Mouse (Mus musculus) limb, embryonic 10.5 days (tissue): ENCODE results near the gene Gm6525. TPM values are rescaled to one million over a fixed set of nuclear protein-coding genes. Genes with fewer than 3 reads are reported as not detected.
A peak's percentile ranks its signal among the peaks of the same experiment; 100 is the strongest.

Source experiments
- DNase-seq: peaks from one replicate; pipeline ENCODE4 v3.0.0-alpha.2; 2017; ENCODE audit warnings: low spot score
- H3K27ac ChIP-seq: fragments of 300-500 bp; sonication (generic); 2 replicates; pipeline ENCODE4 v1.5.1; 2016; ENCODE audit warnings: mild to moderate bottlenecking
- H3K27me3 ChIP-seq: fragments of 300-500 bp; sonication (generic); 2 replicates; pipeline ENCODE4 v1.6.1; 2016; ENCODE audit warnings: low read depth, mild to moderate bottlenecking; ENCODE audit not compliant: poor library complexity, severe bottlenecking
- H3K36me3 ChIP-seq: fragments of 300-500 bp; sonication (generic); 2 replicates; pipeline ENCODE4 v1.6.1; 2016; ENCODE audit warnings: mild to moderate bottlenecking, moderate library complexity
- H3K4me1 ChIP-seq: fragments of 300-500 bp; sonication (generic); 2 replicates; pipeline ENCODE4 v1.6.1; 2016
- H3K4me3 ChIP-seq: fragments of 300-500 bp; sonication (generic); 2 replicates; pipeline ENCODE4 v1.5.1; 2016; ENCODE audit warnings: mild to moderate bottlenecking, moderate library complexity
- H3K9me3 ChIP-seq: fragments of 300-500 bp; sonication (generic); replicated peaks from 2 replicates; pipeline ENCODE4 v1.6.1; 2016; ENCODE audit warnings: mild to moderate bottlenecking
- WGBS: fragments of 180-500 bp; shearing (Covaris S2); methylation state at CpG from one replicate; pipeline ENCODE4 v1.1.7; 2016; 5-methylcytosine and 5-hydroxymethylcytosine counted together
- polyA plus RNA-seq: library from polyadenylated mRNA; unstranded; fragments of >200 nt; fragmentation: Nextera tagmentation; extraction: Ambion mirVana; gene quantifications from 2 replicates; pipeline ENCODE4 v1.2.1, GENCODE M21; 2016

Gm6525 gene
- polyA plus RNA-seq, 1 experiment from 2014 or later, result 0.60 TPM

DNA sequence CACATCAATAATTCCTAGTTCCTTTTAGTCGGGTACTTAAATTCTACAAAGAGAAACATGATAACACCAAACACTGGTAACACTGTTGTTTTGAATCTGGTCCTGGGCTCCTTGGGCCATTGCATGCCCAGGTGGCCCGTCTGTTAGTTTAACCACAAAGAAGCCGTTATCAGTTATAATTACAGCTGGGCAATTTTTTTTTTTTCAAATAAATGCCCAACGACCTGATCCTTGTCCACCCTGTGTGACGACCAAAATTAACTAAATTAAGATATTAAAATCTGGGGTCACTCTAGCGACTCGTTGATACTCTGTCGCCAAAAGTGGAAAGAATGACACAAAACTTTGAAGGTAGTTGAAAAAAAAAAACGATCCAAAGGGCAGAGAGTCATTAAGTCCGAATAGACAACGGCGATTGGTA is 19.2 kb upstream of the Gm6525 start:
- WGBS, result 3% methylated on average over 12 of the region's 12 CpGs

DNA sequence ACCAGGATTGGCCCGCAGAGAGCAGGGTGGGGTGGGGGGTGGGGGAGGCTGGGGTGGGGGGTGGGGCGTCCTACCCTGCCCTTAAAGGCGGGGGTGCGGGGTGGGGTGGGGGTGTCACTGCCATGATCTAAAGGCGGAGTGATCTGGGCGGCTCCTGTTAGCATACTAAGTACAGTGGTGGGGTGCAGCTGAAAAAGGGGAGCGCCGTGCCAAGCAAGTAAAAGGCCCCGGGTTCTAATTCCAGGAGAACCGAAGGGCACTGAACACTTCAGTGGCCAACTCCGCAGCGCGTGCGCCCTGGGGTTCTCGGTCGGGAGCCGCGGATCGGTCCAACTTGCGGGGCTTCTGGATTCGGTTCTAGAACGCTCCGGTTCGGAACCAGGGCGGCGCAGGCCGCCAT is 18.8 kb upstream of the Gm6525 start:
- H3K9me3 ChIP-seq, result no peaks in the 10 kb centered on the region
- H3K4me3 ChIP-seq, result peak overlapping the region; percentile 56
- H3K4me1 ChIP-seq, result peaks cover 39% of the 10 kb centered on the region
- H3K36me3 ChIP-seq, result 0 out of 2 replicates have a peak, but pooled peaks cover 3% of the 10 kb centered on the region
- WGBS, result under 1% methylated on average over 27 of the region's 27 CpGs
- H3K27me3 ChIP-seq, result no peaks in the 10 kb centered on the region
- DNase-seq, result no peak
- peak overlapping the region; percentile 95 for H3K27ac ChIP-seq

More for the DNA sequence above, 19.2 kb upstream of the Gm6525 start:
- Histone ChIP-seq H3K4me3 (peak overlapping the region; percentile 56), H3K36me3 (peaks cover 2% of the 10 kb centered on the region; the same call in 1 of the 2 replicates), H3K9me3 (no peaks in the 10 kb centered on the region), H3K4me1 (peaks cover 39% of the 10 kb centered on the region), H3K27me3 (no peaks in the 10 kb centered on the region), H3K27ac (peak overlapping the region; percentile 95)
- peak; percentile 34 for DNase-seq

DNA sequence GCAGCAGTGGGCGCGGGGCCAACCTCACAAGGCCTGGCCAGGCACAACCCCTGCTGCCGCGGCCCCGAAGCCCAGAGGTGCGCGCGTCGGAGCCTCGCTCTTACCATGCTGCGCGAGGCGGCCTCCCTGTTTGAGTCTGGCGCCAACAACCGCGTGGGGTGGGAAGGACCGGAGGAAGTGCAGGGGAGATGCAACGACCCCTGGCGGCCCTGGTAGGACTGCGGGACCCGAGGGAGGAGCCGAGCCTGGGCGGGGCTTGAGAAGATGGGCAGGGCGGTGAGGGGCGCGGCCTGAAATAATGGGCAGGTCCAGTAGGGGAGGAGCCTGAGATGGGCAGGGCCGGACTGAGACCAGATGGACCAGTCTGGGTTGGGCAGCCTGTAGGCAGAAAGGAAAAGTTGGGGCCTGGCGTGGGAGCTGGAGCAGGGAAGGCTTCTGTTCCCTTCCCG is 18.3 kb upstream of the Gm6525 start, which contains the start of gene Mnd1:
Mnd1 (minus strand) TSS at position 229 of the 449 bp plus-strand sequence.
- under 1% methylated on average over 29 of the region's 29 CpGs for WGBS
- Histone ChIP-seq H3K36me3 (0 out of 2 replicates have a peak, but pooled peaks cover 3% of the 10 kb centered on the region), H3K27ac (peak within 1 kb of the TSS; percentile 95), H3K9me3 (no peaks in the 10 kb centered on the region), H3K27me3 (no peaks in the 10 kb centered on the region), H3K4me1 (peaks cover 39% of the 10 kb centered on the region), H3K4me3 (peak within 1 kb of the TSS; percentile 56)
- DNase-seq, result peak; percentile 100

DNA sequence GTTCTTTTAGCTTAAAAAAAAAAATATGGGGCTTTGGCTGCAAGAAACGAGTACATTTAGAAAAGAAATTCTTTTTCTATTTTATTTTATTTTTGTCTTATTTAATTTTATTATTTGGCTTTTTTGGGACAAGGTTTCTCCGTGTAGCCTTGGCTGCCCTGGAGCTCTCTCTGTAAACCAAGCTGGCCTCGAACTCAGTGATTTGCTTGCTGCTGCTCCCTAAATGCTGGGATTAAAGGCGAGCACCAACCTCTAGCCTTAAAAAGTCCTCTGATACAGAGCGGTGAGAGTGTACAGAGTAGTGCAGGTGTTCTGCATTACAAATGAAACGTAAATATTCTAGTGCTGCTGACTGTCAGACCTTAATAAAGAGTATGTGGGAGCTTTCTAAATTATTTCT is 17.8 kb upstream of the Gm6525 start:
- Histone ChIP-seq H3K36me3 (0 out of 2 replicates have a peak, but pooled peaks cover 3% of the 10 kb centered on the region), H3K27me3 (no peaks in the 10 kb centered on the region), H3K9me3 (no peaks in the 10 kb centered on the region), H3K27ac (peak overlapping the region; percentile 95), H3K4me3 (peak overlapping the region; percentile 56), H3K4me1 (peaks cover 39% of the 10 kb centered on the region)
- peak; percentile 27 for DNase-seq
- 49% methylated on average over 6 of the region's 6 CpGs for WGBS

DNA sequence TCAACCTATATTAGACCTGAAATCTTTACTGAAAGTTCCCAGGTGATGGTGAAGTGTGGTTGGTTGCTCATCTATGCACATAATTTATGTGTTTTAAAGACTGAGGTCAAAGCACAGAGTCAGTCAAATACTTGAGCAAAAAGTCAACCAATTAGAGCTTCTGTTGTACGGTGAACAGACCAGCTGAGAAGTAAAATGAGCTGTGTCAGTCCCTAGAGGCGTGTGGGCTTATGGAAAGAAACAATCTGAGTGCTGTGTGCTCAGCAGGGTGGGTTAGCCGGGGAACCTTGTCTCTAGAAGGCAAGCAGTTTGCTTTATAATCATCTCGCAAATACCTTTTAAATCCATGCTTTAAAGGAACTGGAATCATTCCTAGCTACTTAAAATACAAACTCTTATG is 16.9 kb upstream of the Gm6525 start:
- Histone ChIP-seq H3K27me3 (no peaks in the 10 kb centered on the region), H3K27ac (no peak overlapping the region), H3K4me1 (peaks cover 39% of the 10 kb centered on the region), H3K4me3 (no peak overlapping the region), H3K36me3 (0 out of 2 replicates have a peak, but pooled peaks cover 3% of the 10 kb centered on the region), H3K9me3 (no peaks in the 10 kb centered on the region)
- 69% methylated on average over 4 of the region's 4 CpGs for WGBS
- peak; percentile 22 for DNase-seq

DNA sequence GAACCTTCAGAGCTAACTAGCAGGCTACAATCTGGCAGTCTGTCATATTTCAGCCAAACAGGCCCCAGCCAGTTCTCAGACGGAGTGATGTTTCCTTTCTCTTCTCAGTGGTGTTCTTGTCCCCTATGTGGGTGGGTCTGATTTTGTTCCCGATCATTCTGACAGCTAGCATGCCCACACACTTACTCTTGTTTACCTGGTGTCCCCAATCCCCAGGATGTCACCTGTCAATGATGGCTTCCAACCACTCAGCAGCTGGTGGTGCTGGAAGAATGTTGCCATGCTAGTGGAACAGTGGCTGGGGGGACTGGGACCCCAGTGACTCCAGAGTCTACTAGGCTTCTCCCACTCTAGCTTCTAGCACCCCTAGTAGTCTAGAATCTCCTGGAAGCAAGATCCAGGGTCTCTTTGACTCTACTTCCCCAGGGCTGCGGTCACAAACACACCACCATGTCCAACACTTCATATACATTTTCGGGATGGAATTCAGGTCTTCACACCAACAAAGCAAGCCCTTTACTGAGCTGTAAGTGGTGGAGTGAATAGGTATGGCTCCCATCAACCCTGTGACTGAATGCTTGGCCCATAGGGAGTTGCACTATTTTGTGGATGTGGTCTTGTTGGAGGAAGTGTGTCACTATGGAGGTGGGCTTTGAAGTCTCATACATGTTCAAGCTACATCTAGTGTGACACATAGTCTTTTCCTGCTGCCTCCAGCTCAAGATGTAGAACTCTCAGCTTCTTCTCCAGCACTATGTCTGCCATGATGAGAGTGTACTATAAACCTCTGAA is 16.1 kb upstream of the Gm6525 start:
- Histone ChIP-seq H3K9me3 (no peaks in the 10 kb centered on the region), H3K27me3 (no peaks in the 10 kb centered on the region), H3K36me3 (0 out of 2 replicates have a peak, but pooled peaks cover 3% of the 10 kb centered on the region), H3K4me1 (peaks cover 36% of the 10 kb centered on the region), H3K4me3 (no peak overlapping the region), H3K27ac (no peak overlapping the region)
- no peak for DNase-seq
- 93% methylated on average over 4 of the region's 4 CpGs for WGBS

DNA sequence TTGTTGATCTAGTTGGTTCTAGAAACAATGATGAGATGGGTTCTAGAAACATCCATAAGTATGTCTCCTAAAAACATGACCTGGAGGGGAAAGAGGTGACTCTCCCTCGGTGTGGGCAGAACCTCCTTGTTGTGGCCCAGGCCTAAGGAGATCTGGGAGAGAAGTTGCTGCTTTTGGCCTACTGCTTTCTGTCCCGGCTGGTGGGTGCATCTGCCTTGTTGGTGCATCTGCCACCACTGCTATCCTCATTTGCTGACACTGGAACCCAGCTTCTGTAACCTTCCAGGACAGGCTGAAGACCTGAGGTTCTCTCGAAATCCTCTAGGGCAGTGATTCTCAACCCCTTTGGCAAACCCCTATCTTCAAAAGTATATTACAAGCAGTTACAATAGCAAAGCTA is 8.5 kb upstream of the Gm6525 start:
- WGBS, result 97% methylated on average over 3 of the region's 3 CpGs
- DNase-seq, result no peak
- Histone ChIP-seq H3K27ac (no peak overlapping the region), H3K27me3 (no peaks in the 10 kb centered on the region), H3K4me1 (no peaks in the 10 kb centered on the region), H3K4me3 (no peak overlapping the region), H3K36me3 (peaks cover 7% of the 10 kb centered on the region), H3K9me3 (no peaks in the 10 kb centered on the region)

DNA sequence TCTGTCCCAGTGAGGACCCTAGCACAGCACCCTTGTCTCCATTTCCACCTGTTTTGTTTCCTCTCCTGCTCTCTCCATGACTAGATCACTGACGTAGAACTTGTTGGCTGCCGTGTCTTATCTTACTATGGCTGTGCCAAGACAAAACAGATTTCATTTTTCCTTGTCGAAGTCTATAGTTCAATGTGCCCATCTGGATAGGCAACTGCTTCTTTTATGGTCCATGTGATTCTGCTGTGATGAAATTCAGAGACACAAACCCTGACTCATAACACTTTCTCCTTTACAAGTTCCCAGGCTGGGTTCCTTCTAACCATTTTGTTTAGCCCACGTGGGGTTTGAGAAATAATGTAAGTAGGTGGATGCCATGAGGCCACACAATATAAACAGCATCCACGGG is 7.8 kb upstream of the Gm6525 start:
- H3K27ac ChIP-seq, result no peak overlapping the region
- H3K27me3 ChIP-seq, result no peaks in the 10 kb centered on the region
- DNase-seq, result no peak
- H3K4me3 ChIP-seq, result no peak overlapping the region
- WGBS, result 92% methylated on average over 5 of the region's 5 CpGs
- H3K9me3 ChIP-seq, result no peaks in the 10 kb centered on the region
- no peaks in the 10 kb centered on the region for H3K4me1 ChIP-seq
- H3K36me3 ChIP-seq, result peaks cover 7% of the 10 kb centered on the region

DNA sequence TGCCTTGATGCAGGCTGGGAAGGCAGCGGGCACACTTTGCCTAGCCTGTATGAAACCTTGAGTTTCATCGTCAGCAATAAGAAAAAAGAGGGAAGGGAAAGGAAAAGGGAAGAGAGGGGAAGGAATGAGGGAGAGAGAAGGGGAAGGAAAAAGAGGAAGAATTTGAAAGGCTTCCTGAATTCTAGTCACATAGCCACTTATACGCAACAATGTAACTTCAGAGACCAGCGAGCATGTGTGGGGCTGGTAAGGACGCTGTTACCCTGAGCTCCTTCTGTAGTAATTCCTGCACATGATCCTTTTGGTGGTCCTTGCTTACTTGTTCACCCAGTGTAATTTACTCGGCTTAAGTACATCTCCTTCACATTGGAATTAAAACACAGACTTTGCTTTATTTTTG is 5.0 kb upstream of the Gm6525 start:
- WGBS, result 89% methylated on average over 6 of the region's 6 CpGs
- Histone ChIP-seq H3K36me3 (peaks cover 7% of the 10 kb centered on the region), H3K9me3 (no peaks in the 10 kb centered on the region), H3K27me3 (no peaks in the 10 kb centered on the region), H3K27ac (no peak overlapping the region), H3K4me1 (0 out of 2 replicates have a peak, but pooled peaks cover 3% of the 10 kb centered on the region), H3K4me3 (no peak overlapping the region)
- DNase-seq, result no peak

DNA sequence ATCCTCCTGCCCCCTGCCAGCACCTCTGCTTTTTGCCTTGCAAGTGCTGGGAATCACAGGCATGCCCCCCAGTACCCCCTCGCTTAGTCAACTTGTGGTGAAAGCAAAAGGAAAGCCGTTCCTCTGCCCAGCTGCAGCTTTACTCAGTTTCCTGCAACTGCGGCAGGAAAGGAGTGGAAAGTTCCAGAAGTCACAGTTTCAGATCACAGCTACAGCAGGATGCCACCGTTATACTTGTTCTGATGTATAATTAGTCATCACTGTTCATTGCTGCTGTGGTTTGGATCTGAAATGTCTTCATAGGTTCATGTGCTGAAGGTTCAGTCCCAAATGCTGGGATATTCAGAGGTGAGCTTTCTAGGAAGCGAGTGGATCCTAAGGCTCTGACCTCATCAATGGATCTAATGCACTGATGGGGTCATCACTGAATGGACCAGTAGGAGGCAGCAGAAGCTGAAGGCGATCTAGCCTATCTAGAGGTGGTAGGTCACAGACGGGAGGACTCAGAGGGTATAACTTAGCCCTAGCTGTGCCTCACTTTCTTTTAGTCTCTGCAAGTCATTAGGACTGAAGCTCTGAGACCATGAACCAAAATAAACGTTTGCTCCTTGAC is 4.4 kb upstream of the Gm6525 start:
- Histone ChIP-seq H3K9me3 (no peaks in the 10 kb centered on the region), H3K36me3 (peaks cover 7% of the 10 kb centered on the region), H3K4me3 (no peak overlapping the region), H3K27me3 (no peaks in the 10 kb centered on the region), H3K4me1 (0 out of 2 replicates have a peak, but pooled peaks cover 3% of the 10 kb centered on the region), H3K27ac (no peak overlapping the region)
- DNase-seq, result no peak
- WGBS, result 74% methylated on average over 8 of the region's 8 CpGs

DNA sequence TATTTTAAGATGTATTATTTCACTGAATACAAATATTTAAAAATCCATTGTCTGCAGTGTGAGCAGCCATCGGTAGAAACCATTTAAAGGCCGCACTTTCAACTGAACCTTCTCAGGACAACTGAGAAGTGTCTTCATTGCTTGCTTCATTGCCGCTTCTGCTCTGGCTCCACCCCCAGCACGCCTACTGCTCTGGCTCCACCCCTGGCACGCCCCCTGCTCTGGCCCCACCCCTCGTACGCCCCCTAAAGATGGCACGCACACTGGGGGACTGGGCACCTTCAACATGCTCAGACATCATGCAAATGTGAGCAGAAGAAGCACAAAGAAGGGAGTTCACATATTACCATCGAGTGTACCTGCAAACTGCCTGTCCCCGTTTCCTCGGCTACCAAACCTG is 1.5 kb upstream of the Gm6525 start:
- DNase-seq, result no peak
- Histone ChIP-seq H3K4me3 (no peak overlapping the region), H3K36me3 (no peaks in the 10 kb centered on the region), H3K27ac (no peak overlapping the region), H3K27me3 (no peaks in the 10 kb centered on the region), H3K9me3 (no peaks in the 10 kb centered on the region), H3K4me1 (0 out of 2 replicates have a peak, but pooled peaks cover 3% of the 10 kb centered on the region)
- 45% methylated on average over 11 of the region's 11 CpGs for WGBS

DNA sequence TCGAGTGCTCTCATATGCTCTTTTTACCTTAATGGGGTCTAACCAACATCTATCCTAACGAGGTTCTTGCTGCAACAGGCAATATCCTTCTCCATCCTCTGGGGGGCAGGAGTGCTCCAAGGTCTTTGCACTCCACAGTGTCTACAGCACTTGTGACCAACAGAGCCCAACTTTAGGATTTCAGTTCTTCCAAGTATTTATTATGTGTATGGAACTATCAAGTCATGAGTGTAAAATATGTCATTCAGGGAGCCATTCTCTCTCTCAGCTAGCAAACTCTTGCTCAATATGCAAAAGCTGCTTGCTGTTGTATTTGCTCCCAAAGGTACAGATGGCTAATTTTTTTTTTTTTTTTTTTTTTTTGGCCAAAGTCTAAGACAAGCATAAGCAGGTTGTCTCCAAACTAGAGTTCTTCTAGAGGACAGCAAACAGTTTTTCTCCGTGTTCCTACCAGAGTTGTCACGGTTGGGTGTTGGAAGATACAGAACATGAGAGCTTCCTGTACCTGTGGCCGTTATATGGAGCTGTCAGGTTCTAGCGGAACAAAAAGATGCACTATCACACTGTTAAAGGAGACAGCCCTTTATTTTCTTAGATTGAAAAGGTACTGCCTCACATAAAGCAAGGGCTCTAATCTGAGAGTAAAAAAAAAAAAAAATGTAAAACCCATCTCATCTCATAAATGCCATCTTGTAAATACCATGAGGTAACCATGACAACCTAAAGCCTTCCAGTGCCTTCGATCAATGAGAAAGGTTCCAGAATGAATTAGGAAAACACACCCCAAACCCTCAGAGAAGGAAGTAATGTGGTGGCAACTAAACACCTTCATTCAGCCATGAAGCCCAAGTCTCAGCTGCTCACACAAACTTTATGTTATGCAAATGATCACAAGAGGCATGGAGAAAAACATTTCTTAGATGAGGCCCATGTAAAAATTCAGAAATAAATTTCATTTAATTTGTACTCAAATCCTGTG is 1.7 kb downstream of the Gm6525 start:
- 64% methylated on average over 7 of the region's 7 CpGs for WGBS
- 0 out of 2 replicates have a peak, but pooled peaks cover 3% of the 10 kb centered on the region for H3K4me1 ChIP-seq
- no peak overlapping the region for H3K4me3 ChIP-seq
- H3K9me3 ChIP-seq, result no peaks in the 10 kb centered on the region
- H3K27me3 ChIP-seq, result no peaks in the 10 kb centered on the region
- H3K36me3 ChIP-seq, result no peaks in the 10 kb centered on the region
- H3K27ac ChIP-seq, result no peak overlapping the region
- peak; percentile 69 for DNase-seq
